Mouse (Mus musculus) urinary bladder, postnatal 25 days (tissue): ENCODE measurements at regions not wholly inside any gene's neighbourhood (a gene's known extent, or its start where the extent isn't known, plus 50 kb on each side); places are given as distances from the start of the nearest gene placed in this dataset.

Source experiments
- DNase-seq: peaks from one replicate; pipeline ENCODE4 v3.0.0; 2022; ENCODE audit warnings: low spot score

DNA sequence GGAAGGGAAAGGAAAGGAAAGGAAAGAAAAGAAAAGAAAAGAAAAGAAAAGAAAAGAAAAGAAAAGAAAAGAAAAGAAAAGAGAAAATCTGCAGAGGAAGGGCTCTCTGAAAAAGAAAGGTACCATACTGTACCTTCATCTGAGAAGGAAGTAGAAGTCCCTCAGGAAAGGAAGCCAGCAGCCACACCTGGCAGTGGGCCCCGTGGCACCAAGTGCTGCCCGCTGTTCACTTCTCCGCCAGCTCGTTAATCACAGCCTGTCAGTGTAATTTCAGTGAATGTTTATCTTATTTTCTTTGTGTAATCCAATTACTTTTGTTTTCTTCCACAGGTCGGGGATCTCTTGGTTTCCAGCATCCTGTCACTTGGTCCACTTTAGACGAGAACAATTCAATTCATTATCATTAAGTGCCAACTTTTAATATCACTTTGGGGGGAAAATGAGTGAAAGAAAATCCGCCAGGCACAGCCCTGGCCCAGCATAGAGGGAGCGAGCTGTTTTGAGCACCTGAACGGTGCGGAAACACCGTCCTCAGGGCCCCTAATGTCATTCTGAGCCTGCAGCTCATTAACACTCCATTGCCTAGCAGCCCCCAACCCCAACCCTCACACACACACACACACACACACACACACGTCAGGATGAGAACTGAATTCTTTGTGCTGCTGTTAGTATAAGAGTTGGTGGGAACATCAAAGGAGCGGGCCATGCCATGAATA lies 309.7 kb downstream of the Irx2 start:
- no peak for DNase-seq

DNA sequence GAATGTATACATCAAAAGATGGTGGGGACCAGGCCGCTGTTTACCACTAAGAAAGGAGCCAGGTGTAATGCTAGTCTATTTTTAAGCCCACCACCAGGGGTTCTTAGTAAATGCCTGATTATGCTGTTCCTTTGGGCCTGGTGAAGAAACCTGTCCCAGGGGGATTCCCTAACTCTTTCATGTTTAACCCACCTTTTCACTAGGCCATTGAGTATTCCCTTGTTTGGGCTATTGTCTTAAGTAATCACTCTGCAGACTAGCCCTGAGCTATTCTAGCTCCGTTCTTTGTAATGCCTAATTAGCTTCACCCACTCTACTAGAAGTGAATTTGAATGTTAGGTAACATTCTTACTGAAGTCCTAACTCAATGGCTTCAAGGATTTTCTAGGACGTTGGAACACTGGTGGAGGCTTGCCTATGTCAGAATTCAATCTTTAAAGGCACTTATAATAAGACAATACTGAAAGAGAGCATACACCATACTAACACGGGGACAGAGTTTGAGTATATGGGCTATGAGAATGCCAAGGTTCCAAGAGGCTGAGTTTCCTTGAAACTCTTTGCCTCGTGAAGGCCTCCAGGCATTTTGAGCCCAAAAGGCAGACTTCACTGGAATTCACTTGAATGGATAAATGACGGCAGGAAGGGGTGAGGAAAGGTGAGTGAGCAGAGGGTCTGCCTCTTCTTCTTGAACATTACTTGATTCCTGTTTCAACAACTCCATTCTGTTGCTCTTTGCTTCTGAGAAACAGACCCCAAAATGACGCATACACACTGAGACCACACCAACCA lies 312.7 kb upstream of the Irx4 start:
- no peak for DNase-seq

DNA sequence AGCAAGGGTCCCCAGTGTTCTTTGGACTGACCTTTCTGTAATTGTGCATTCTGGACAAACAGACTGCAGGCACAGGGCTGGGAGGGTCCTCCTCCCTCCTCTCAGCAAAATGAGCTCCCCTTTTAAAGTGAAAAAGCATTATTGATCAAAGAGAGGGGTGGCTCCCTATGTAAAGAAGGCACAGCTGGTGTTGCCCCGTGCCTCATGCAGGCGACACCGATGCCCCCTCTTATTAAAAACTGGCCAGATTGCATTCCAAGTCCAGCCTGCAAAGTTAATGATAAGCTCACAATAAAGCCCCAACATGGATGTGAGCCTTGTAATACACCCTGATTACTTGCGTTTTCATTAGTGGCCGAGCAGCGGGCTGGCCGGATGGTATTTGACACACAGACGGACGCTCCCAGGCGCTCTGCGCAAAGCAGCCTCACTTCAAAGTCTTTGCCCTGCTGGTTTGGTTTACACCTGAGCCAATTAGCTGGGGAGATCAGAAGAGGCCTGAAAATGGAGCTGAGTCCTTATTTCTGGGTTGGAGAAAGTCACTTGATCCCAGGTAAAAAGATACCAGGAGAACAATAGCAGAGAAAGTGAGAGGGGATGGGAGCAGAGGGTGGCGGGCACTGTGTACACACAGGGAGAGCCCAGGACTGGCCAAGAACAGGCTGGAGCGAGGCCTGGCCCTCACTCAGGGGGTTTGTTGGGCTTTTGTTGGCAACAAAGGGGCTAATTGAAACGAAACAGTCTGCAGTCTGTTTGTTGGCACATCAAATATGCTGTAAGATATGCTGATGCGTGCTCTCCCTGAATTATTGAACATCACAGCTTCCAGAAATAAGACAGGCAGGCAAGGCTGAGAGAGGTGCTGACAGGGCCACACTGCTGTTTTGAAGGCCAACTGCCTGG lies 301.4 kb upstream of the Irx4 start:
- no peak for DNase-seq

DNA sequence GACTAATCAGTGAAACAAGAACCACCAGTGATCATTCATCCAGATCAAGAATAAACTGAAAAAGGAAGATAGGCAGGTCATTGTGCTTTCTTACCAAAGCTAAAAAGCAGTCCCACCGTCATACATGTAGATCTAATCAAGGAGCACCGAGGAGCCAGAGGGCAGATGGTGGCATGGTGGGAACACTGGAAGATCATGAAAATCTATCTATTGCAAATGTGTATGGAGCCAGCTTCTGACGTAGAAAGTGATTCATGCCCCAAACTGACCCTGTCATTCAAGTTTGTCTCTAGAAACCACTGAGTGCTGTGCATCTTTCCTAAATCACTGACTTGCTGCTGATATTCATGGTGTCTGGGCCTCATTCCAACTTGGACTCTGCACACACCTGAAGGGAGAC lies 299.0 kb upstream of the Irx4 start:
- DNase-seq, result no peak

DNA sequence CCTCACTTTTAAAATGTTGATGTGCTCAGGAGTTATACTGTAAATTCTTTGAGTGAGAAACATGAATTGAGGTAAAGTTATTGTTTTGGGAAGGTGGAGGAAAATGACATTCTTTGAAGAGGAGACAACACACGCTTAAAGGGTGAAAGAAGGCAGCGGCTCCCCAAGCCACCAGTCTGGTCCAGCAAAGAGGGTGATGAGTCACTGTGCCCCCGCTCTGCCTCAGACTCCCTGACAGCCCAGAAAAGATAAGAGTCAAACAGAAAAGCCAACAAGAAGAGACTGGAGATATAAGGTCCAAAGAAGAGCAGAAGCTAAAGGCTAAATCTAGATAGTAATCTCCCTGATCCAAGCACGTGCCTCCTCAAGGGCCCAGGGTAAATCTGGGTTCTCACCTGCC lies 288.1 kb upstream of the Irx4 start:
- DNase-seq, result no peak

DNA sequence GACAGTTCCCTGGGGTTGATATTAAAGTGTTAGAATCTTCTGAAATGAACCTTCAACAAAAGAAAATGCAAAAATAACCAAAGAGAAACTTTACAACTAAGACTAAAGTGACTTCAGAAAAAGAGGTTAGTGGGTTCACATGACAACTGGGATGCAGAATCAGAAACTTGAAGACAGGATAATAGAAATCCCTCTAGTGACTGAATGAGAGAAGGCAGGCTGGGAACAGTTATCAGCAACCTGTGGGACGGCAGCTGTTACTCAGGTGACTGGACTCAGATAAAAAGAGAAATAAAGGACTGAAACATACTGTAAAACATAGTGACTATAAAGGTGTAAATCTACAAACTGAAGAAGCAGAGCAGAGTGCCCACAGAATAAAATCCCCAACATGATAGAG lies 287.4 kb upstream of the Irx4 start:
- no peak for DNase-seq

DNA sequence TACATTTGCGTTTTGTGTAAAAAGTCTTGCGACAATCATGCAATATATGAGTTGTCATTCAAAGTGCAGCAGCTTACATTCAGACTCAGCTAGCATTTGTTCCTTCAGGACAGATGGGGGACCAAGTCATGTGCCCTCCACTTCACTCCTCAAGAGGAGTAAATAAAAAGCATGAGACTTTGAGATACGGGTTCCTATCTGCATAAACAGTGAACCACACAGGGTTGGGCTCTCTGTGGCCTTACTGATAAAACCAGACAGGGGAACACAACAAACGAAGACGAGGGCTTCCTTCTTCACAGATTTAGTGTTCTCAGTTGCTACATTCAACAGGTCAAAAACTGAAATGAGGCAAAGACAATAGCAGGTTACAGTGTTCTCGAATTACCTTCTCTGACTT lies 283.1 kb upstream of the Irx4 start:
- no peak for DNase-seq

DNA sequence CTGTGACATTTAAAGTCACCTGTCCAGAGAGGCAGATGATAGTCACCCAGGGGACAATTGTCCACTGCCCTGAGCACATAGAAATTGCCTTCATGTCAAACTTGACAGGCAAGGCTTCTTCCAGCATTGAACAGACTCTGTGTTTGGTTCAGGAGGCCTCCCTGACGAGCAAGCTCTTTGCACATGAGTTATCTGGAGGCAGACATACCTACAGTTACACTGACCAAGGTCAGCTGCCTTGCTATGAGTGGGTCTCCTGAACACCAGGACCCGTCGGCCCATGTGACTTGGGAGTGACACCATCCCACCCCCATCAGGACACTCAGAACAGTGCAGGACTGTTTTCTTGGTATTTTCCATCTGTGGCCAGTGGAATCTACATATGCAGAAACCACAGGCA lies 282.3 kb upstream of the Irx4 start:
- no peak for DNase-seq

DNA sequence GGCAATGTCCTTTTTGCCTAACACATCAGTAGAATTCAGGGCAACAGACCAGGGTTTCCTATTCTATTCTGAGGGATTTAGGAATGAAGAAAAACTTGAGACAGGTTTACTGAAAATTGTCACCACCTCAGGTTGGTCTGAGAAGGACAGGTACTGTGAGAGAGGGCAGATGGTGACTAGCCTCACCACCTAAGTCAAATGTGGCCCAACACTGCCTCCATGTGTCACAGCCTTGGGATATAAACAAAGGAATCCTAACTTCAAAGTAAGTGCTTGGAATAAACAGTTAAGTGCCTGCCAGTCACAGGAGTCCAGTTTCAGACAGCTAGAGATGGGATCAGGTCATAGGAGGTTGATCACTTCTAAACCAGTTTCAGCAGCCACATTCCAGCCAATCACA lies 281.3 kb upstream of the Irx4 start:
- no peak for DNase-seq

DNA sequence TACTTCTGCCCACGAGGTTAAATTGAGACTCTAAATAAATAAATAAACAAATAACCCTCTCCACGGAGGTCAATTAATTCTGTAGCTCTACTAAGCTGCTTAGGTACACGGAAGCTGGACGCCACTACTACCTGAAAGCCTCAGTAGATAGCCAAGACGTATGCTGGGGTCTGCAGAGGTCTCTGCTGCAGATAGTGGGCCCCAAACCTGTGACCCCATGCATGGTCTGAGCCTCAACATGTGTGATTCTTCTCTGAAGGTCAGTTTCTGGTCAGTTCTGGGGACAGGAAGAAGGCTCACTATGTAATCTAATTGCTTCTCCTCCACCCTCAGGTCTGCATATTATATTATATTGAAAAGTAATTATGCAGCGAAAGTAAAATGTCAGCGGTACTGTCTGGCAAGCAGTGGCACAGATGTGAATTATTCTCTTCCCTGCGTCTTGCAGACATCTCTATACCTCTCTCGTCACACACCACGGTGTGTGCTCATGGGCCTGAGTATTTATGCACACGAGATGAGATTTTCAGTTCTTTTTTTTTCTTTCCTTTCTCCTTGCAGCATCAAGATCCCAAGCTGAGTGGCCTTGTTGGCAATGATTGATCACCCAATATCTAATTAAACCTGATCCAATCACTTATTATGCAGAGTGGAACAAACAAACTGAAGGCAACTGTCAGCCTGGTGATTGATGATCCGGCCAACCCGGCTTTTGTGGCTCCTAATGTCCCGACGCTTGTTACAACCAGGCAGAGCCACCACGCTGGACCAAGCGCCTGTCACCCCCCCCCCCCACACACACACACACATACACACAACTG lies 267.5 kb upstream of the Irx4 start:
- DNase-seq, result no peak

DNA sequence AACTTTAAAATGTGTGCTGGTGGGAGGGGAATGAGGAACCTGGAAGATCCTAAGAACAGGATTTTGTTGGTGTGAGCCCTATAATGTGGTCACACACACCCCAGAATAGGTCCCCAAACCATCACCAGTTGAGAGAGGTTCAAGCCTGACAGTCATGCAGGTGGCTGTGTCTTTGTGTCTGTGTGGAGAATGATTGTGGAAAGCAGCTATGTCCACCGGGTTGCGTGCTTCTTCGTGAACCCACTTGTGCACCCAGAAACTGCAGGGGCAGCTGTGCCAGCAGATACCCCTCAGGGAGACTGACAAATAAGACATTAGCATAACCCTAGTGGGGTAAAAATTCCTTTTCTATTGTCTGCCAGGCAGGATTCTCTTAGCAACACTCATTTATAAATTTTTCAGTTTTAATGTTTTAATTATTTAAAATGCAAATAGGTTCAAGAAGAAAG lies 266.8 kb upstream of the Irx4 start:
- no peak for DNase-seq

DNA sequence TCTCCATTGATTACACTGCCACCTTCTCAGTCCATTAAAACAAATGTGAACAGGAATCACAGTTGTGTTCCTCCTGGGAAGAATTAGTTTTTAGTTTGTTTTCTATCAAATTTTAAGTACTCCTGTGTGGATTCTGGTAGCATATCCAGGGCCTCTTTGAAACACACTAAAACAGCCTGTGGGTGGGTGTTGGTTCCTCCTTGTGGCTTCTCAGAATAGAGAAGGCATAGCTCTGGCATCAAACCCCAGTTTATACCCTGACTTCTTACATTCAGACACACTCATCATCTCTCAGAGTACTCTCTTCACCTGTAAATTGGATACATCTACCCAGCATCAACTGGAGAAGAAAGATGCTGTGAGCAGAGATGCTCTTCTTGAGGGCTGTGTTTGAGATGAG lies 265.7 kb upstream of the Irx4 start:
- no peak for DNase-seq

DNA sequence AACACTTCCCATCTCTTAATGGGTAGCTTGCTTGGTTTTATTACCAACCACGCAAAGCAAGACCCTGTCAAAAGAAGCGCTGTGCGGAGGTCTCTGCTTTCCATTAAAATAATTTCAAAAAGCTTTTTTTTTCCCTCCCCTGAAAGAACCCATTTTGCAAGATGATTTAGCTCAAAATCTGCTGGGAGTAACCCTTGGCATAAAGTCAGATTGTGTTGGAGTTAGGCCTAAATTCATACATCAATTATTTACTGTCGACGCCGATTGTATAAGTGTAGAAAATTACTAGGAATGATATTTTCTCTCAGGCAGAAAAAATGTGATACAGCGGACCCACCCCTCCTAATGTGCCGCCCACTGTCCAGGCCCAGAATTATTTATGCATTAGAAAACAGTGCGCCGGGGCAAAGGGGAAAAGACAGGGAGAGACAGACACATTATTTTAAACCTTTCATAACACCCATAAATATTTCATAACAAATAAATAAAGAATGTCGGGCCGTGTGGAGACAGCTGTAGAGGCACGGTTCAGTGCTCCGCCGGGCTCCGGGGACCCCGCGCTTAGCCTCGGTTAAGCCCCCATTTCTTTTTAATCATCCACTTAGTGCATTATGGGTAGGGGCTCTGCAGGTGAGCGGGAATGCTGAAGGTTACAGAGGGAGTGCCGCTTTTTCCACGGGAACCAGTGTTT lies 251.3 kb upstream of the Irx4 start:
- peak; percentile 1 for DNase-seq

DNA sequence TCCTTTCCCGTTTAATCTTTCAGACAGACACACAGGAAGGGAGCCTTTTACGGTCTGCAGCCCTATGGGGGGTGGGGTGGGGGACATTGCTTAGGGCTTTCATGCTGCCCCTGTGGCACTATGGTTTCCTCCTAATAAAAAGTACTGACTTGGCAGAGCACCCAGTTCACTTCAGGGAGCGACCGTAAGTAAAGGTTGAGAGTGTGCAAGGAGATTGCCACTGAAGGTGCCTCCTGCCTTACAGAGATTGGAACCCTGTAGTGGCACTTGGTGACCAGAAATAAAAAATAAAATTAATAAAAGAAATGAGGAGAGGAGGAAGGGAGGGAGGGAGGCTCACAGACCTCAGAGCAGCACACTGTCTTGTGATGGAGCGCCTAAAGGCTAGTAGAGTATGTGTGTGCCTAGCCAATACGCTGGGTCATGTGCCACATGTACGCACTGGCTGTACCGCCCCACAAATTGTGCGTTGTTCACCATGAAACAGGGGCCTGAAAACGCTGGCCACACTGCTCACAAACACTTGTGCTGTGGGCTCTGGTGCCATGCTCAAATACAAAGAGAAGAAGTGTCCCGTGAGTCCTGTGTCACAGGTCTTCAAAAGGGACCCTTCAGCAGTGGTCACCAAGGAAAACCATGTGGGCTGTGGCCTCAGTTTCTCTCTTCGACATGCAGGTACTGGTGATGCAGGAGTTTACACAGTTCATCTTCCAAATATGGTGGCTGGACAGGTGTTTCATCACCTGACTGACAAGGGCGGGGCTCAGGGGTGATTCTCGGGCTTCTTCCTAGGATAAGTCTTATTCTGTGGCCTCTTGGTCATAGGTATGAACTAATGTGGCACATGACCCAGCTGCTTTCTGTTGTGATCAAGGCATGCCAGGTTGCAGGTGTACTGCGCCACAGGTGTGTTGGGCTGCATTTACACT lies 250.5 kb upstream of the Irx4 start:
- peak; percentile 1 for DNase-seq

DNA sequence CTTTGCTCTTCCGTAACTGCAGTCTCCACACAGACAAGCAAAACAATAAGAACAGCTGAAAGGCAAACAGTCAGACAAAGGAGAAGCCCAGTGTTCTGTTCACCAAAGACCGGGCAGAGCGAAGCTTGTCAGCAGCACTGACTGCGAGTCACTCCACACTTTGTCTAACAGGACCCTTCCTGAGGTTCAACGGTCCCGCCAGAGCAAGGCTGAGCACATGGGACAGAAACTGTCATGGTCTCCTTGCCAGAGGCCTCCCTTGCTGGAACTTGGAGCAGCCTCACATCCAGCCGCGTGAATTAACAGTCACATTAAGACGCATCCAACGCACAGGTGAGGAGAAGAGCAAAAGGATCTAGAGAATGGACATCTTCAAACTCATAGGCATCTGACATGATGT lies 241.1 kb upstream of the Irx4 start:
- DNase-seq, result no peak

DNA sequence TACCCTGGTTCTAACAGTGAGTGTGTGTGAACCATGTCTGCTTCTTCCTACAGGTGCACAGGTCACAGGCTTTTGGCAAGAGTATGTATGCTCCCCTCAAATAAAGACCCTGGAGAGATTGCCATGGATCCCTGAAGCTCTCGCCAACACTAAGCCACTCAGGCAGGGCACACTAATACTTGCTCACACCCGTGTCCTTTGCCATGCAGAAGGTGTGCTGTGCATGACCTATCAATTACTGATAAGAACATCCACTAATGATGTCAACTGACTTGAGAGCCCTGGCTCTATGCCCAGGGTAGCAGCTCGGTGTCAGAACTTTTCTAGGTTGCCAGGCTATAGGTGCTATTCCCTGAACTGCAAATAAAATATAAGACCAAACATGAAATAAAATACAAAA lies 229.1 kb upstream of the Irx4 start:
- no peak for DNase-seq

DNA sequence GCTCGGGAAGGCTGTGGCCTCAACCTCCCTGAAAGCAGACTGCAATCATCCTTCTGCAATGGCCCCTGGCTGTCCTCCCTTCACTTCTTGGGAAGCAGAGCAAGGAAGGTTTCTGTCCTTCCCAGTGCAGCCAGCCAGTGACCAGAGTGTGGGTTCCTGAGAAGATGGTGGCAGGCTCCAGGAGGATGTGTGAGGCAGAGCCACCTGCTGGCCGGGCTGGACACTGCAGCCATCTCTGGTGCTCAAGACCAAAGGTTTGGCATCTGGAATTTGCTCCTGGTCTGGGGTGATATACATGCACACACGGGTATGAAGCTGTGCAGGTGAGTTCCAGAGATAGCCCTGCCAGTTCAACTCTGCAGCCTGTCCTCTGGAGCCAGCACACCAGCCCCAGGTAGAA lies 227.2 kb upstream of the Irx4 start:
- peak; percentile 51 for DNase-seq

DNA sequence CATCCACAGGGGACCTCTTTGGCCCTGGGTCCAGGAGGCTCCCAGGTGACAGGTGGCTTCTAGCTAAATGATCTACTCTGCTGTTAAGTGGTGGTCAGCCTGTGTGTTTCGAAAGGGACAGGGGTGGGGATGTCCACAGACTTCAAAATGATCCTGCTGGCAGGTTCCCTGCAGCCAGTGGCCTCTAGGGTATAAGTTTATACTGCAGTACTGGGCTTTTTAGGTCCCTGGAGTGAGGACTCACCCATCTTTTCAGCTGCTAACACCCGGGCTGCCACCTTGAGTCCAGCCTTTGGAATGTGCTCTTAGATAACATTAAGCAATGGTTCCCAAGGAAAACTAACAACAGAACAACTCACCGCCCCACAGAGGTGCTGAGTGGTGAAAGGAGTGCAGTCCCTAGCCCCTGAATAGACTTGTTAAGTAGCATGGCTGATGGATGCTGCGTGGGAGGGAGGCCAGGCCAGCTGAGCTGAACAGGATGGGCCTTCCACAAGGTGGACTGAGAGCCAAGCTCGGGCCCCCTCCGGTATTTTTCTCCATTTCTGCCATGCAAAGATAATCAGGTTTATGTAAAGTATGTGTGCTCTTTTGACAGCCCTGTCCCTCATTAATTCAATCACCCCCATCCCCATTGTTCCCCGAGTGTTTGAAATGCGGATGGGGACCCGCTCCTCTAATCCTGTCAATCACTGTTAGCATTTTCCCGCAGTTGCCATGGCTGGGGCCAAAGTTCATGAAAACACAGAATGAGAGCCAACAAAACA lies 226.0 kb upstream of the Irx4 start:
- DNase-seq, result no peak

DNA sequence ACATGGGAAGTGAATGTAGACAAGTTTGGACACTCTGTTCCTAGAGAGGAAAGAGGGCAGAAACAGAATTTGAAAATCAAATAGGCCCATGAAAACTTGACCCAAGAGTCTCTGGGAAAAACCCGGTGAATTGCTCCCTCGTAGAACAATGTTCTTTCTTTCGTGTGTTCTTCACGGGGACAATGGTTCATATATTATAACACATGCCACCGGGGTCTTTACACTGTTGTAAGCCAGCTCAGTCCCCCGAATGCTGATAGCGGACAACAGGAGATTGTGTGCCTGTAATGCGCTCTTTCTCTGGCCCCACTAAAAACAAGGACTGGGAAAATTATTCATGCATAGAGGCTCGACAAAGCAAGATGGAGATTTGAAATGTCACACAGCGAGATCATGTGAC lies 225.4 kb upstream of the Irx4 start:
- DNase-seq, result no peak
